Mouse (Mus musculus) kidney, postnatal 0 days (tissue): ENCODE results near the gene Fgfbp1. TPM values are rescaled to one million over a fixed set of nuclear protein-coding genes. Genes with fewer than 3 reads are reported as not detected.
A peak's percentile ranks its signal among the peaks of the same experiment; 100 is the strongest.

Experiments used
- ATAC-seq: fragments of 200-750 bp; cut with Nextera tagmentation; replicated peaks from 2 replicates; pipeline ENCODE4 v1.8.0; 2017; ENCODE audit warnings: low read depth, moderate number of reproducible peaks, moderate TSS enrichment, moderate library complexity; ENCODE audit not compliant: low FRiP score
- DNase-seq: peaks from one replicate; pipeline ENCODE4 v3.0.0-alpha.2; 2016; ENCODE audit warnings: low spot score
- H3K27ac ChIP-seq: fragments of 300-500 bp; sonication (generic); 2 replicates; pipeline ENCODE4 v1.5.1; 2014; ENCODE audit warnings: mild to moderate bottlenecking
- H3K27me3 ChIP-seq: fragments of 300-500 bp; sonication (generic); 2 replicates; pipeline ENCODE4 v1.6.1; 2014; ENCODE audit warnings: low read length, mixed read lengths; ENCODE audit not compliant: insufficient read depth
- H3K36me3 ChIP-seq: fragments of 300-500 bp; sonication (generic); 2 replicates; pipeline ENCODE4 v1.6.1; 2014; ENCODE audit warnings: low read length, mixed read lengths; ENCODE audit not compliant: insufficient read depth
- H3K4me1 ChIP-seq: fragments of 300-500 bp; sonication (generic); replicated peaks from 2 replicates; pipeline ENCODE4 v1.6.1; 2014; ENCODE audit warnings: antibody characterized with exemption, low read length, mixed read lengths; ENCODE audit not compliant: insufficient read depth
- H3K4me2 ChIP-seq: fragments of 300-500 bp; sonication (generic); 2 replicates; pipeline ENCODE4 v1.6.1; 2014; ENCODE audit warnings: mild to moderate bottlenecking, low read length, moderate library complexity, mixed read lengths
- H3K4me3 ChIP-seq: fragments of 300-500 bp; sonication (generic); replicated peaks from 2 replicates; pipeline ENCODE4 v1.5.1; 2014; ENCODE audit warnings: low read depth, low read length
- H3K9ac ChIP-seq: fragments of 300-500 bp; sonication (generic); 2 replicates; pipeline ENCODE4 v1.6.1; 2014; ENCODE audit warnings: low read depth, low read length
- H3K9me3 ChIP-seq: fragments of 300-500 bp; sonication (generic); replicated peaks from 2 replicates; pipeline ENCODE4 v1.6.1; 2016; ENCODE audit warnings: low read length, inconsistent platforms, mixed read lengths
- CTCF ChIP-seq: IDR thresholded peaks from 2 replicates; pipeline ENCODE4 v1.5.1; 2016; ENCODE audit warnings: antibody characterized with exemption, low read depth, mild to moderate bottlenecking, moderate library complexity
- WGBS: fragments of 180-500 bp; shearing (Covaris S2); extraction: QIAGEN DNeasy Blood & Tissue Kit; methylation state at CpG from one replicate; pipeline ENCODE4 v1.1.7; 2014; 5-methylcytosine and 5-hydroxymethylcytosine counted together
- polyA plus RNA-seq: library from polyadenylated mRNA; unstranded; fragments of >200 nt; fragmentation: Nextera tagmentation; extraction: Ambion mirVana; gene quantifications from 2 replicates; pipeline ENCODE4 v1.2.1, GENCODE M21; 2015

Gene Fgfbp1
- polyA plus RNA-seq, 1 experiment from 2014 or later, result 21.1 TPM

GRCm38 (mm10) chr5:43989017-43989416 lies 7.4 kb upstream of the Fgfbp1 start:
- Histone ChIP-seq H3K4me3 (no peak overlapping the region), H3K9me3 (no peaks in the 10 kb centered on the region), H3K27ac (no peak overlapping the region), H3K27me3 (no peaks in the 10 kb centered on the region), H3K4me1 (no peaks in the 10 kb centered on the region), H3K36me3 (no peaks in the 10 kb centered on the region), H3K4me2 (no peak overlapping the region), H3K9ac (no peak overlapping the region)
- ATAC-seq, result no peak
- peak; percentile 60 for TF ChIP-seq CTCF
- DNase-seq, result peak; percentile 18
- WGBS, result 84% methylated on average over 5 of the region's 5 CpGs

- no peak overlapping the region for H3K27ac ChIP-seq
- H3K4me2 ChIP-seq, result no peak overlapping the region
- H3K4me1 ChIP-seq, result 0 out of 2 replicates have a peak, but pooled peaks cover 3% of the 10 kb centered on the region
- H3K4me3 ChIP-seq, result no peak overlapping the region
- no peak overlapping the region for H3K9ac ChIP-seq
- DNase-seq (no peak), ATAC-seq (no peak)
- no peak for TF ChIP-seq CTCF
- H3K36me3 ChIP-seq, result no peaks in the 10 kb centered on the region
- H3K27me3 ChIP-seq, result no peaks in the 10 kb centered on the region
- no peaks in the 10 kb centered on the region for H3K9me3 ChIP-seq
These were observed 4.6 kb upstream of the Fgfbp1 start for GRCm38 (mm10) chr5:43986212-43986611.

- H3K4me2 ChIP-seq, result no peak overlapping the region
- H3K4me1 ChIP-seq, result 0 out of 2 replicates have a peak, but pooled peaks cover 3% of the 10 kb centered on the region
- H3K27ac ChIP-seq, result no peak overlapping the region
- 62% methylated on average over 1 of the region's 1 CpGs for WGBS
- no peak overlapping the region for H3K9ac ChIP-seq
- ATAC-seq (no peak; the same call in 1 of the 2 replicates), DNase-seq (peak; percentile 15)
- H3K9me3 ChIP-seq, result no peaks in the 10 kb centered on the region
- H3K36me3 ChIP-seq, result no peaks in the 10 kb centered on the region
- H3K4me3 ChIP-seq, result no peak overlapping the region
- no peaks in the 10 kb centered on the region for H3K27me3 ChIP-seq
- TF ChIP-seq CTCF, result no peak
These were observed 1.3 kb upstream of the Fgfbp1 start for GRCm38 (mm10) chr5:43982896-43983295.

- H3K4me2 ChIP-seq, result no peak overlapping the region
- ATAC-seq (no peak), DNase-seq (no peak)
- no peak overlapping the region for H3K9ac ChIP-seq
- 72% methylated on average over 2 of the region's 2 CpGs for WGBS
- H3K4me1 ChIP-seq, result 0 out of 2 replicates have a peak, but pooled peaks cover 7% of the 10 kb centered on the region
- H3K36me3 ChIP-seq, result no peaks in the 10 kb centered on the region
- H3K9me3 ChIP-seq, result no peaks in the 10 kb centered on the region
- H3K4me3 ChIP-seq, result no peak overlapping the region
- H3K27me3 ChIP-seq, result no peaks in the 10 kb centered on the region
- TF ChIP-seq CTCF, result no peak
- no peak overlapping the region for H3K27ac ChIP-seq
These were observed 1.2 kb downstream of the Fgfbp1 start for GRCm38 (mm10) chr5:43980397-43980796.

- WGBS, result 11% methylated on average over 1 of the region's 1 CpGs
- Histone ChIP-seq H3K9ac (no peak overlapping the region), H3K27me3 (no peaks in the 10 kb centered on the region), H3K27ac (0 out of 2 replicates have a peak overlapping the region, but pooled peaks have one; percentile 25), H3K4me1 (0 out of 2 replicates have a peak, but pooled peaks cover 7% of the 10 kb centered on the region), H3K9me3 (no peaks in the 10 kb centered on the region), H3K36me3 (no peaks in the 10 kb centered on the region), H3K4me3 (no peak overlapping the region), H3K4me2 (no peak overlapping the region)
- no peak for TF ChIP-seq CTCF
- ATAC-seq, result peak; percentile 87
- peak; percentile 74 for DNase-seq
These were observed 4.6 kb downstream of the Fgfbp1 start for GRCm38 (mm10) chr5:43976821-43977561.

GRCm38 (mm10) chr5:43974166-43974565 lies 7.4 kb downstream of the Fgfbp1 start:
- no peaks in the 10 kb centered on the region for H3K27me3 ChIP-seq
- no peak overlapping the region for H3K4me3 ChIP-seq
- H3K4me2 ChIP-seq, result no peak overlapping the region
- WGBS, result 89% methylated on average over 6 of the region's 6 CpGs
- H3K9ac ChIP-seq, result no peak overlapping the region
- no peaks in the 10 kb centered on the region for H3K36me3 ChIP-seq
- no peak overlapping the region for H3K27ac ChIP-seq
- H3K9me3 ChIP-seq, result no peaks in the 10 kb centered on the region
- ATAC-seq, result no peak
- DNase-seq, result no peak
- no peak for TF ChIP-seq CTCF
- 0 out of 2 replicates have a peak, but pooled peaks cover 4% of the 10 kb centered on the region for H3K4me1 ChIP-seq
